Mouse (Mus musculus) cerebellum, postnatal 36 days (tissue): ENCODE results near the gene Kif3c.

Source experiments
- DNase-seq, 2 experiments: peaks; one replicate each; pipeline ENCODE4 v3.0.0; 2021 to 2022; ENCODE audit warnings: mixed read lengths in 2 of 2

Kif3c gene

GRCm38 (mm10) chr12:3364508-3365448, at the start of gene Kif3c:
TSS of gene Kif3c (plus strand) at chr12:3365132.
- DNase-seq = peak; percentile 73 to 76

- DNase-seq = no peak
Measured at GRCm38 (mm10) chr12:3316083-3316482, 48.8 kb upstream of the Kif3c start.

- no peak for DNase-seq
Measured at GRCm38 (mm10) chr12:3316937-3317336, 48.0 kb upstream of the Kif3c start.

- DNase-seq = no peak
Measured at GRCm38 (mm10) chr12:3319377-3319776, 45.6 kb upstream of the Kif3c start.

- DNase-seq = peak; percentile 9 to 15
Measured at GRCm38 (mm10) chr12:3323241-3323640, 41.7 kb upstream of the Kif3c start.

GRCm38 (mm10) chr12:3325232-3325631, 39.7 kb upstream of the Kif3c start:
- no peak for DNase-seq

GRCm38 (mm10) chr12:3329677-3330076, 35.3 kb upstream of the Kif3c start:
- DNase-seq = no peak

- no peak for DNase-seq
Measured at GRCm38 (mm10) chr12:3338931-3339330, 26.0 kb upstream of the Kif3c start.

- DNase-seq = no peak
Measured at GRCm38 (mm10) chr12:3344155-3344554, 20.8 kb upstream of the Kif3c start.

- DNase-seq = no peak
Measured at GRCm38 (mm10) chr12:3345038-3345437, 19.9 kb upstream of the Kif3c start.

- DNase-seq = no peak
Measured at GRCm38 (mm10) chr12:3347682-3348081, 17.2 kb upstream of the Kif3c start.

GRCm38 (mm10) chr12:3349387-3349786, 15.5 kb upstream of the Kif3c start:
- DNase-seq = no peak

- no peak for DNase-seq
Measured at GRCm38 (mm10) chr12:3350136-3350535, 14.8 kb upstream of the Kif3c start.

- DNase-seq = no peak
Measured at GRCm38 (mm10) chr12:3352216-3352615, 12.7 kb upstream of the Kif3c start.

- no peak for DNase-seq
Measured at GRCm38 (mm10) chr12:3355068-3355467, 9.9 kb upstream of the Kif3c start.

- DNase-seq = no peak
Measured at GRCm38 (mm10) chr12:3356824-3357223, 8.1 kb upstream of the Kif3c start.

GRCm38 (mm10) chr12:3359302-3359701, 5.6 kb upstream of the Kif3c start:
- DNase-seq = peak; percentile 76 to 84

GRCm38 (mm10) chr12:3360043-3360442, 4.9 kb upstream of the Kif3c start:
- no peak for DNase-seq

- DNase-seq = no peak
Measured at GRCm38 (mm10) chr12:3364076-3364475, 856 bp upstream of the Kif3c start.

GRCm38 (mm10) chr12:3365449-3366189, 687 bp downstream of the Kif3c start:
- peak; percentile 30 to 38 for DNase-seq

GRCm38 (mm10) chr12:3366190-3366956, 1.4 kb downstream of the Kif3c start:
- DNase-seq = no peak

GRCm38 (mm10) chr12:3366957-3367260, 2.0 kb downstream of the Kif3c start:
- no peak for DNase-seq

- DNase-seq = no peak
Measured at GRCm38 (mm10) chr12:3368771-3369170, 3.8 kb downstream of the Kif3c start.
